Comparison of ENCODE assay signal across 21 mouse cellular contexts in the genomic region with DNA sequence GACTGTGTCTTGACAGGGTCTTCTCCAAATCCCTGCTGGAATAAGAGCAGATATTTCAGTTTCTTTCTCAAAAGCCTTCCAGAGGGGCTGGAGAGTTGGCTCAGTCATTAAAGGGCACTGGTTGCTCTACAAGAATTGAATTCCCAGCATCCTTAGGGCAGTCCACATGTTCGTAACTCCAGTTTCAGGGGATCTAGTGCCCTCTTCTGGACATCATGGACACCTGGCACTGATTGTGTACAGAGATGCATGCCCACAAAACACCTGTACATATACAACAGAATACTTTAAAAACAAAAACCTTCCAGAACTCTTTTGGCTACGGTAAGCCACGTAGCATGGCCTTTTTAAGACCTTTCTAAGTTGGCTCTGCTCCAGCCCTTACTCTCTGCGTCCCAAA. TPM values are rescaled to one million over a fixed set of nuclear protein-coding genes. Genes with fewer than 3 reads are reported as not detected.
A peak's percentile ranks its signal among the peaks of the same experiment; 100 is the strongest.
DNase-seq lines count a peak whose midpoint lies in the region; ATAC-seq and TF ChIP-seq lines count a peak whose summit lies in the region.
"Had no signal": no experiment of that assay in that cellular context is flagged by ENCODE, and none has a peak within 500 bp of the region (broad histone marks: within the 10 kb centered on the region; RNA-seq: fewer than 3 reads in every experiment).

No protein-coding gene starts in this region.

- TF ChIP-seq POLR2A in cerebellum, adult 2 months (IDR thresholded peaks at IDR 0.05; ENCODE audit: borderline replicate concordance, insufficient read depth, low read length), result no peak

- H3K4me1 ChIP-seq in cerebellum, adult 2 months (ENCODE audit: control insufficient read depth, insufficient read depth, low read length), result no peaks in the 10 kb centered on the region
- H3K4me1 ChIP-seq: embryonic facial prominence, embryonic 12.5 days had no signal

- intact Hi-C loops in left cerebral cortex, adult 2 months (cut with DNase I), result no loop called here
- intact Hi-C loops in left cerebral cortex, postnatal 14 days (cut with DNase I), result no loop called here

- no peak for DNase-seq in cerebellum, adult 2 months
- DNase-seq in cerebellum, adult 11 months, result no peak
- DNase-seq in left cerebral cortex, adult 2 months (ENCODE audit: extremely low spot score in 1 of 2, low spot score in 2 of 2), result no peak
- DNase-seq in left cerebral cortex, postnatal 14 days (ENCODE audit: low spot score in 2 of 2), result no peak
- peak; percentile 54 for DNase-seq in 416B (ENCODE audit: low read depth)
- DNase-seq in ZHBTc4 (ENCODE audit: low read depth, low spot score), result peak; percentile 63
- DNase-seq in natural killer cell, adult 2 months (ENCODE audit: low spot score in 2 of 2), result no peak
- DNase-seq: adrenal gland, adult 8-10 months; cerebellum, adult 18-20 months; kidney, postnatal 10 days; layer of hippocampus, adult 9-11 months; right cerebral cortex, postnatal 4 days; thymus, postnatal 25 days had no signal

- WGBS in cerebellum, adult 2 months, result 82% methylated on average over 4 of the region's 4 CpGs

- no peaks in the 10 kb centered on the region for H3K27me3 ChIP-seq in cerebellum, adult 2 months (ENCODE audit: control insufficient read depth, insufficient read depth, low read length)
- H3K27me3 ChIP-seq: embryonic facial prominence, embryonic 12.5 days had no signal

- H3K4me3 ChIP-seq in cerebellum, adult 2 months (replicated peaks; ENCODE audit: insufficient read depth, low read depth, low read length), result no peak overlapping the region
- no peak overlapping the region for H3K4me3 ChIP-seq in left cerebral cortex, adult 2 months
- H3K4me3 ChIP-seq: embryonic facial prominence, embryonic 12.5 days; hindbrain, embryonic 12.5 days; neural tube, embryonic 13.5 days had no signal

- H3K27ac ChIP-seq in cerebellum, adult 2 months (ENCODE audit: insufficient read depth, low read length), result no peak overlapping the region
- no peak overlapping the region for H3K27ac ChIP-seq in left cerebral cortex, adult 2 months
- H3K27ac ChIP-seq: embryonic facial prominence, embryonic 12.5 days; hindbrain, embryonic 12.5 days; neural tube, embryonic 13.5 days had no signal

- ATAC-seq in erythroid progenitor cell, adult 5-6 weeks (replicated peaks; ENCODE audit: low FRiP score, poor library complexity, severe bottlenecking), result no peak
- ATAC-seq: forebrain, embryonic 16.5 days had no signal

- TF ChIP-seq CTCF in cerebellum, adult 2 months (IDR thresholded peaks at IDR 0.05; ENCODE audit: borderline replicate concordance, insufficient read depth, low read depth, low read length), result peak; percentile 23; the same call in 1 of the 2 replicates
- TF ChIP-seq CTCF in left cerebral cortex, adult 2 months (IDR thresholded peaks at IDR 0.05), result peak; percentile 27

RNA-seq across cellular contexts. Expression of a gene that starts 20.2 kb away (rescaled TPM):
- 5.0 and 8.5 TPM in 2 replicates for polyA plus RNA-seq in cerebellum, adult 2 months (2012; rRNA removed)
- 100 to 1,000 TPM in 1 of 2 experiments, 10 to 100 TPM in 1; 92.9 to 111 TPM for total RNA-seq in left cerebral cortex, adult 2 months (2021)
- total RNA-seq in left cerebral cortex, postnatal 14 days (2021), result 10 to 100 TPM; 56.2 to 65.7 TPM
- total RNA-seq in erythroid progenitor cell, adult 5-6 weeks (2015; ENCODE audit: low replicate concordance), result under 0.01 TPM in 1 of 2 replicates, not detected in the other
- 0.13 and 0.76 TPM in 2 replicates for total RNA-seq in erythroid progenitor cell, adult 5-6 weeks (2017; ENCODE audit: low replicate concordance)

RNA-seq across cellular contexts. Expression of a gene that starts 54.7 kb away (rescaled TPM):
- polyA plus RNA-seq in cerebellum, adult 2 months (2012; rRNA removed), result 1.6 and 1.8 TPM in 2 replicates
- total RNA-seq in left cerebral cortex, adult 2 months (2021), result 1 to 10 TPM; 6.5 to 7.7 TPM
- total RNA-seq in left cerebral cortex, postnatal 14 days (2021), result 1 to 10 TPM; 4.9 to 5.3 TPM
- not detected in 2 replicates for total RNA-seq in erythroid progenitor cell, adult 5-6 weeks (2015; ENCODE audit: low replicate concordance)
- total RNA-seq in erythroid progenitor cell, adult 5-6 weeks (2017; ENCODE audit: low replicate concordance), result not detected in 2 replicates
- total RNA-seq: common myeloid progenitor, adult 5-6 weeks; gastrocnemius, adult 18-20 months; megakaryocyte-erythroid progenitor cell, adult 5-6 weeks had no signal

Comparison
In these comparisons a context has a peak if more than half of its experiments do, and no peak if none do; other contexts are left out.
1. DNase-seq: peak in 416B (single experiment) and ZHBTc4 (single experiment); none in cerebellum, adult 2 months (0 of 2), cerebellum, adult 11 months (single experiment), left cerebral cortex, adult 2 months (0 of 2), left cerebral cortex, postnatal 14 days (0 of 2) and natural killer cell, adult 2 months (0 of 2).
2. RNA of a gene that starts 20.2 kb away (total RNA-seq): 92.9 to 111 TPM in left cerebral cortex, adult 2 months and 56.2 to 65.7 TPM in left cerebral cortex, postnatal 14 days; under 0.01 to 0.76 TPM in erythroid progenitor cell, adult 5-6 weeks; every median in the first group is over 10 times any median in the second.
3. RNA of a gene that starts 54.7 kb away (total RNA-seq): 6.5 to 7.7 TPM in left cerebral cortex, adult 2 months and 4.9 to 5.3 TPM in left cerebral cortex, postnatal 14 days; not detected in erythroid progenitor cell, adult 5-6 weeks; every median in the first group is over 4 times any median in the second.